Mouse (Mus musculus): ENCODE results near the gene Nfkb2.
A peak's percentile ranks its signal among the peaks of the same experiment; 100 is the strongest.

Gene Nfkb2

GRCm38 (mm10) chr19:46322996-46323572 is 19.0 kb downstream of the Nfkb2 start:
- peak in 1 of 2 experiments; percentile 56 for DNase-seq (ENCODE audit: low spot score in 2 of 2)

GRCm38 (mm10) chr19:46323716-46324115 is 19.6 kb downstream of the Nfkb2 start:
- DNase-seq (ENCODE audit: low spot score in 2 of 2): no peak

- DNase-seq (ENCODE audit: low spot score in 2 of 2): peak in 1 of 2 experiments; percentile 57
Measured at GRCm38 (mm10) chr19:46324366-46324765, 20.2 kb downstream of the Nfkb2 start.

GRCm38 (mm10) chr19:46324918-46325317 is 20.8 kb downstream of the Nfkb2 start:
- no peak for DNase-seq (ENCODE audit: low spot score in 2 of 2)

GRCm38 (mm10) chr19:46326019-46326755 is 22.1 kb downstream of the Nfkb2 start:
- no peak for DNase-seq (ENCODE audit: low spot score in 2 of 2)

- DNase-seq (ENCODE audit: low spot score in 2 of 2): no peak
Measured at GRCm38 (mm10) chr19:46326756-46327305, 22.7 kb downstream of the Nfkb2 start, which contains the start of gene Psd. Gene Psd, minus strand, starts transcription at chr19:46327156.

- no peak for DNase-seq (ENCODE audit: low spot score in 2 of 2)
Measured at GRCm38 (mm10) chr19:46327531-46328064, 23.5 kb downstream of the Nfkb2 start.

GRCm38 (mm10) chr19:46328081-46329030 is 24.2 kb downstream of the Nfkb2 start, which contains the start of gene Fbxl15:
Gene Fbxl15, plus strand, starts transcription at chr19:46328184.
- DNase-seq (ENCODE audit: low spot score in 2 of 2): peak; percentile 93 to 94

GRCm38 (mm10) chr19:46329031-46329641 is 25.0 kb downstream of the Nfkb2 start:
- DNase-seq (ENCODE audit: low spot score in 2 of 2): no peak

- DNase-seq (ENCODE audit: low spot score in 2 of 2): peak; percentile 79 to 86
Measured at GRCm38 (mm10) chr19:46329951-46330350, 25.8 kb downstream of the Nfkb2 start.

GRCm38 (mm10) chr19:46330696-46331095 is 26.6 kb downstream of the Nfkb2 start:
- no peak for DNase-seq (ENCODE audit: low spot score in 2 of 2)

GRCm38 (mm10) chr19:46331326-46331725 is 27.2 kb downstream of the Nfkb2 start:
- no peak for DNase-seq (ENCODE audit: low spot score in 2 of 2)

GRCm38 (mm10) chr19:46331936-46332335 is 27.8 kb downstream of the Nfkb2 start:
- DNase-seq (ENCODE audit: low spot score in 2 of 2): no peak

GRCm38 (mm10) chr19:46332721-46333339 is 28.7 kb downstream of the Nfkb2 start:
- DNase-seq (ENCODE audit: low spot score in 2 of 2): no peak

- DNase-seq (ENCODE audit: low spot score in 2 of 2): no peak
Measured at GRCm38 (mm10) chr19:46333906-46334305, 29.8 kb downstream of the Nfkb2 start.

GRCm38 (mm10) chr19:46337719-46338330 is 33.7 kb downstream of the Nfkb2 start:
- no peak for DNase-seq (ENCODE audit: low spot score in 2 of 2)

- DNase-seq (ENCODE audit: low spot score in 2 of 2): peak; percentile 93 to 96
Measured at GRCm38 (mm10) chr19:46338331-46338936, 34.3 kb downstream of the Nfkb2 start, which contains the start of gene Cuedc2. Gene Cuedc2, minus strand, starts transcription at chr19:46338702.

- no peak for DNase-seq (ENCODE audit: low spot score in 2 of 2)
Measured at GRCm38 (mm10) chr19:46338942-46339286, 34.8 kb downstream of the Nfkb2 start.

GRCm38 (mm10) chr19:46339287-46339971 is 35.3 kb downstream of the Nfkb2 start:
- no peak for DNase-seq (ENCODE audit: low spot score in 2 of 2)
